Mouse (Mus musculus) C2C12 (cell line): Measurements from ENCODE around the gene Gm21972.
A peak's percentile ranks its signal among the peaks of the same experiment; 100 is the strongest.

Source experiments
- CEBPB ChIP-seq: IDR thresholded peaks from one replicate; pipeline ENCODE4 v1.6.1; 2011; ENCODE audit warnings: low read depth, mild to moderate bottlenecking, control low read depth, moderate library complexity
- CTCF ChIP-seq: IDR thresholded peaks from one replicate; pipeline ENCODE4 v1.5.1; 2011; ENCODE audit not compliant: control insufficient read depth, insufficient read depth, insufficient read length
- MAX ChIP-seq: IDR thresholded peaks from one replicate; pipeline ENCODE4 v1.6.1; 2011; ENCODE audit warnings: mild to moderate bottlenecking, control low read depth
- USF1 ChIP-seq: IDR thresholded peaks from one replicate; pipeline ENCODE4 v1.6.1; 2011; ENCODE audit warnings: low read depth, mild to moderate bottlenecking, control low read depth, moderate library complexity

- TF ChIP-seq CTCF (no peak), MAX (peak; percentile 68), USF1 (no peak), CEBPB (no peak)
Measured at GRCm38 (mm10) chr1:86147557-86147956, 14.1 kb downstream of the Gm21972 start.
